Mouse (Mus musculus) neural tube, embryonic 15.5 days (tissue): ENCODE data around the gene Ccdc30. TPM values are rescaled to one million over a fixed set of nuclear protein-coding genes. Genes with fewer than 3 reads are reported as not detected.

Experiments used
- ATAC-seq: fragments of 200-750 bp; cut with Nextera tagmentation; 2 replicates; pipeline ENCODE4 v1.8.0; 2017; ENCODE audit warnings: mild to moderate bottlenecking, moderate TSS enrichment, moderate library complexity; ENCODE audit not compliant: low FRiP score
- H3K27ac ChIP-seq: fragments of 300-500 bp; sonication (generic); replicated peaks from 2 replicates; pipeline ENCODE4 v1.5.1; 2015; ENCODE audit warnings: mild to moderate bottlenecking, inconsistent platforms
- H3K27me3 ChIP-seq: fragments of 300-500 bp; sonication (generic); replicated peaks from 2 replicates; pipeline ENCODE4 v1.6.1; 2015; ENCODE audit warnings: inconsistent platforms
- H3K36me3 ChIP-seq: fragments of 300-500 bp; sonication (generic); 2 replicates; pipeline ENCODE4 v1.6.1; 2015; ENCODE audit warnings: inconsistent platforms
- H3K4me1 ChIP-seq: fragments of 300-500 bp; sonication (generic); 2 replicates; pipeline ENCODE4 v1.6.1; 2015; ENCODE audit warnings: inconsistent platforms
- H3K4me2 ChIP-seq: fragments of 300-500 bp; sonication (generic); 2 replicates; pipeline ENCODE4 v1.6.1; 2015; ENCODE audit warnings: inconsistent platforms, mild to moderate bottlenecking, moderate library complexity
- H3K4me3 ChIP-seq: fragments of 300-500 bp; sonication (generic); replicated peaks from 2 replicates; pipeline ENCODE4 v1.5.1; 2015; ENCODE audit warnings: mild to moderate bottlenecking, inconsistent platforms
- H3K9ac ChIP-seq: fragments of 300-500 bp; sonication (generic); replicated peaks from 2 replicates; pipeline ENCODE4 v1.6.1; 2015; ENCODE audit warnings: mild to moderate bottlenecking, inconsistent platforms
- H3K9me3 ChIP-seq: fragments of 300-500 bp; sonication (generic); replicated peaks from 2 replicates; pipeline ENCODE4 v1.6.1; 2016; ENCODE audit warnings: inconsistent platforms
- WGBS: fragments of 180-500 bp; shearing (Covaris S2); methylation state at CpG from one replicate; pipeline ENCODE4 v1.1.7; 2015; ENCODE audit warnings: mixed read lengths; 5-methylcytosine and 5-hydroxymethylcytosine counted together
- polyA plus RNA-seq: library from polyadenylated mRNA; unstranded; fragments of >200 nt; fragmentation: Nextera tagmentation; extraction: Ambion mirVana; gene quantifications from 2 replicates; pipeline ENCODE4 v1.2.1, GENCODE M21; 2015

Ccdc30 gene
- polyA plus RNA-seq, 1 experiment from 2014 or later = 22.0 TPM

- Histone ChIP-seq H3K27me3 (no peaks in the 10 kb centered on the region), H3K27ac (peak overlapping the region; percentile 77), H3K4me3 (peak overlapping the region; percentile 37), H3K4me2 (peak overlapping the region; percentile 67), H3K4me1 (peaks cover 9% of the 10 kb centered on the region), H3K9ac (peak overlapping the region; percentile 27), H3K9me3 (no peaks in the 10 kb centered on the region), H3K36me3 (no peaks in the 10 kb centered on the region)
- peak; percentile 89 for ATAC-seq
- WGBS = 7% methylated on average over 30 of the region's 30 CpGs
Measured at GRCm38 (mm10) chr4:119359196-119359971, 55.9 kb downstream of the Ccdc30 start.

- Histone ChIP-seq H3K4me1 (no peaks in the 10 kb centered on the region), H3K27ac (no peak overlapping the region), H3K4me2 (no peak overlapping the region), H3K27me3 (no peaks in the 10 kb centered on the region), H3K36me3 (peaks cover 21% of the 10 kb centered on the region), H3K4me3 (no peak overlapping the region), H3K9me3 (no peaks in the 10 kb centered on the region), H3K9ac (no peak overlapping the region)
- WGBS = 97% methylated on average over 6 of the region's 6 CpGs
- ATAC-seq = no peak
Measured at GRCm38 (mm10) chr4:119345508-119345907, 69.8 kb downstream of the Ccdc30 start.

DNA sequence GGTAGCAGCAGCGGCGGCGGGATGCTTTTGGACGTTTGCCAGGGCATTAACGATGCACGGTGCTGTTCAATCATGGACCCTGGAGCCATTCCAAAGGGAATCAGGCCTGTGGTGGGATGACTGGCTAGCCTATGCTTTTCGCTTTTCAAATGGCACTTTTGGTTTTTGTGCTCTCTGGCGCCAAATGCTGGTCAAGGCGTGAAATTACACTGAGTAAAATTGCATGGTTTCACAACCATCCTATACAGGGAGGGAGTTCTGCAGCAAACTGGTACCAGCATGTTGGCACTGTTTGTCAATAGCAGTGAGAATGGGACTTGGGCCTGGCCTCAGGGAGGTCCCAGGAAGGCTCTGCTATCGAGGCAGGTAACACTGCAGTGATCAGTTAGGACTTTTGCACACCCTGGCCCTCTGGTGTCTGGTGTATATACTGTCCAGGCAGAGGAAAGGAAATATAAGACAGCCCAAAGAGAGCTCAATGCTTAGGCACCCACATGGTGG, 76.4 kb downstream of the Ccdc30 start:
- Histone ChIP-seq H3K27me3 (no peaks in the 10 kb centered on the region), H3K4me1 (peaks cover 16% of the 10 kb centered on the region), H3K4me3 (peak overlapping the region; percentile 19; the same call in 1 of the 2 replicates), H3K36me3 (0 out of 2 replicates have a peak, but pooled peaks cover 2% of the 10 kb centered on the region), H3K9ac (peak overlapping the region; percentile 31; the same call in 1 of the 2 replicates), H3K9me3 (no peaks in the 10 kb centered on the region), H3K4me2 (peak overlapping the region; percentile 47), H3K27ac (peak overlapping the region; percentile 84)
- WGBS = 2% methylated on average over 10 of the region's 10 CpGs
- peak; percentile 93 for ATAC-seq

DNA sequence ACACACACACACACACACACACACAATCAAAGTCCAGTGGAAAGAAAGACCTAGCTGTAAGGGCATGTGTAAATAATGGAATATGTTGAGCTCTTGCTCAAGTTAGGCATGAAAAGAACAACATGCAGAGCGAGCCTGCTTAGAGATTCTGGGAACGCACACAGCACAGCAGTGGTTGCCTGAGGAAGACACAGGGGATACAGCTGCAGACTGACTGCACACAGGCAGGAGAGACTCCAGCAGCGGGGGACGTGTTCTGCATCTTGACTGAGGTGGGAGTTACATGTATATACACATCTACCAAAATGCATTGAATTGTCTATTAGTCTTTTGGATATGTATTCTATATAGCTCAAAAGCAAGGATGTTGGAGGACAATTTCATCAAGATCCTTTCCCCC, 76.9 kb downstream of the Ccdc30 start:
- Histone ChIP-seq H3K4me2 (peak overlapping the region; percentile 47), H3K27ac (peak overlapping the region; percentile 84), H3K4me3 (peak overlapping the region; percentile 19; the same call in 1 of the 2 replicates), H3K27me3 (no peaks in the 10 kb centered on the region), H3K9ac (peak overlapping the region; percentile 31; the same call in 1 of the 2 replicates), H3K9me3 (no peaks in the 10 kb centered on the region), H3K36me3 (0 out of 2 replicates have a peak, but pooled peaks cover 4% of the 10 kb centered on the region), H3K4me1 (peaks cover 16% of the 10 kb centered on the region)
- peak; percentile 91 for ATAC-seq
- 14% methylated on average over 4 of the region's 4 CpGs for WGBS

- no peak overlapping the region for H3K27ac ChIP-seq
- peaks cover 8% of the 10 kb centered on the region; the same call in 1 of the 2 replicates for H3K36me3 ChIP-seq
- H3K4me2 ChIP-seq = no peak overlapping the region
- H3K4me1 ChIP-seq = peaks cover 8% of the 10 kb centered on the region
- no peaks in the 10 kb centered on the region for H3K9me3 ChIP-seq
- no peak for ATAC-seq
- H3K9ac ChIP-seq = no peak overlapping the region
- no peaks in the 10 kb centered on the region for H3K27me3 ChIP-seq
- no peak overlapping the region for H3K4me3 ChIP-seq
- WGBS = 91% methylated on average over 6 of the region's 6 CpGs
Measured at GRCm38 (mm10) chr4:119333487-119333886, 81.8 kb downstream of the Ccdc30 start.

- Histone ChIP-seq H3K4me3 (peak overlapping the region; percentile 76), H3K9me3 (no peaks in the 10 kb centered on the region), H3K36me3 (peaks cover 14% of the 10 kb centered on the region), H3K27me3 (peaks cover 5% of the 10 kb centered on the region; the same call in 1 of the 2 replicates), H3K9ac (peak overlapping the region; percentile 55), H3K4me1 (peaks cover 20% of the 10 kb centered on the region), H3K4me2 (peak overlapping the region; percentile 95), H3K27ac (peak overlapping the region; percentile 91)
- ATAC-seq = peak; percentile 76
- 33% methylated on average over 10 of the region's 10 CpGs for WGBS
Measured at GRCm38 (mm10) chr4:119320896-119321550, 94.3 kb downstream of the Ccdc30 start.

DNA sequence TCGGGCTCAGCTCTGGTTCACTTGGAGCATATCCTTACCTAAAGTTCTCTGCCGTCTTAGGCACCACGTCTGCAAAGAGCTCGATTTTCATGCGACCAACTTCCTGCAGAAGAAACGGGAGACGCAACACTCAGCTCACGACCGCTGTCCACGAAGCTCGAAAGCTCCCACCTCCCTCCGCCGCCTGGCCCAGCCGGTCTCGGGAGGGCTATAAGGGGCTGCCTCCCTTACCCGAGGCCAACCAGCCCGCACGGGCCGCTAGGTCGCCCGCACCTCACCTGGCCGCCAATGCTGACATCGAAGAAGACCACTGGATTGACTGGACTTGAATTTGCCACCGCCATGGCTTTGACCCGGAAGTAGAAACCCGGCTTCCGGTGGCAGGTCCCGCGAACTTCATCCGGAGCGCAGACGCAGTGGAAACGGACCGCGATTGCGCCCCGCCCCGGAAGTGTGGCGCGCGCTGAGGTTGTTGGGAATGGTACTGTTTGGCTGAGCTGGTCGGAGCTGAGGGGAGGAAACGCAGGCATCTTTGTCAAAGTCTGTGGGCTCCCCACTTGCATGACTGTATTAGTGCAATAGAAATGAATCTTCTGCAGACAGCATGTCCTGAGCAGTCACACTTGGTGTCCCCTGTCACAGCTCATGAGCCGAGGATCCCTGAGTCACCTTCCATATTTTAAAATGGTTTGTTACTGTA, 95.0 kb downstream of the Ccdc30 start, which contains the start of gene Ppih:
Gene Ppih (minus strand): TSS at position 416 of the 700 bp plus-strand sequence.
- Histone ChIP-seq H3K27ac (peak within 1 kb of the TSS; percentile 91), H3K9me3 (no peaks in the 10 kb centered on the region), H3K4me1 (peaks cover 20% of the 10 kb centered on the region), H3K9ac (peak within 1 kb of the TSS; percentile 63), H3K36me3 (peaks cover 22% of the 10 kb centered on the region), H3K27me3 (peaks cover 5% of the 10 kb centered on the region; the same call in 1 of the 2 replicates), H3K4me2 (peak within 1 kb of the TSS; percentile 95), H3K4me3 (peak within 1 kb of the TSS; percentile 76)
- WGBS = under 1% methylated on average over 44 of the region's 44 CpGs
- ATAC-seq = peak; percentile 98

GRCm38 (mm10) chr4:119313756-119314155, 101.6 kb downstream of the Ccdc30 start:
- no peaks in the 10 kb centered on the region for H3K27me3 ChIP-seq
- H3K4me3 ChIP-seq = no peak overlapping the region
- no peak overlapping the region for H3K4me2 ChIP-seq
- WGBS = 96% methylated on average over 1 of the region's 1 CpGs
- peaks cover 63% of the 10 kb centered on the region for H3K36me3 ChIP-seq
- no peaks in the 10 kb centered on the region for H3K9me3 ChIP-seq
- 0 out of 2 replicates have a peak, but pooled peaks cover under 1% of the 10 kb centered on the region for H3K4me1 ChIP-seq
- ATAC-seq = no peak
- no peak overlapping the region for H3K9ac ChIP-seq
- no peak overlapping the region for H3K27ac ChIP-seq

- Histone ChIP-seq H3K27me3 (no peaks in the 10 kb centered on the region), H3K4me1 (no peaks in the 10 kb centered on the region), H3K4me2 (no peak overlapping the region), H3K4me3 (no peak overlapping the region), H3K9ac (no peak overlapping the region), H3K27ac (no peak overlapping the region), H3K36me3 (peaks cover 29% of the 10 kb centered on the region), H3K9me3 (no peaks in the 10 kb centered on the region)
- 58% methylated on average over 5 of the region's 5 CpGs for WGBS
- no peak for ATAC-seq
Measured at GRCm38 (mm10) chr4:119305418-119305817, 109.9 kb downstream of the Ccdc30 start.

- H3K27me3 ChIP-seq = no peaks in the 10 kb centered on the region
- 95% methylated on average over 8 of the region's 8 CpGs for WGBS
- no peak overlapping the region for H3K27ac ChIP-seq
- no peaks in the 10 kb centered on the region for H3K4me1 ChIP-seq
- H3K4me2 ChIP-seq = no peak overlapping the region
- peaks cover 14% of the 10 kb centered on the region for H3K36me3 ChIP-seq
- H3K9me3 ChIP-seq = no peaks in the 10 kb centered on the region
- no peak overlapping the region for H3K4me3 ChIP-seq
- no peak overlapping the region for H3K9ac ChIP-seq
- no peak for ATAC-seq
Measured at GRCm38 (mm10) chr4:119303291-119303690, 112.0 kb downstream of the Ccdc30 start.

GRCm38 (mm10) chr4:119301777-119302176, 113.5 kb downstream of the Ccdc30 start:
- 84% methylated on average over 3 of the region's 3 CpGs for WGBS
- H3K27ac ChIP-seq = no peak overlapping the region
- no peaks in the 10 kb centered on the region for H3K27me3 ChIP-seq
- no peak for ATAC-seq
- no peaks in the 10 kb centered on the region for H3K9me3 ChIP-seq
- H3K4me2 ChIP-seq = no peak overlapping the region
- no peak overlapping the region for H3K4me3 ChIP-seq
- no peak overlapping the region for H3K9ac ChIP-seq
- H3K4me1 ChIP-seq = no peaks in the 10 kb centered on the region
- H3K36me3 ChIP-seq = 0 out of 2 replicates have a peak, but pooled peaks cover 2% of the 10 kb centered on the region
